Mouse (Mus musculus) intestine, postnatal 0 days (tissue): ENCODE measurements around the gene Arhgef19. TPM values are rescaled to one million over a fixed set of nuclear protein-coding genes. Genes with fewer than 3 reads are reported as not detected.

Experiments
- ATAC-seq: fragments of 200-750 bp; cut with Nextera tagmentation; 2 replicates; pipeline ENCODE4 v1.8.0; 2017; ENCODE audit warnings: mild to moderate bottlenecking, moderate TSS enrichment, moderate library complexity
- H3K27ac ChIP-seq: fragments of 300-500 bp; sonication (generic); 2 replicates; pipeline ENCODE4 v1.5.1; 2014; ENCODE audit warnings: mild to moderate bottlenecking, low read depth, low read length, moderate library complexity
- H3K27me3 ChIP-seq: fragments of 300-500 bp; sonication (generic); replicated peaks from 2 replicates; pipeline ENCODE4 v1.6.1; 2014; ENCODE audit warnings: low read length, mixed read lengths; ENCODE audit not compliant: control insufficient read depth, insufficient read depth
- H3K36me3 ChIP-seq: fragments of 300-500 bp; sonication (generic); 2 replicates; pipeline ENCODE4 v1.6.1; 2014; ENCODE audit warnings: mild to moderate bottlenecking, moderate library complexity; ENCODE audit not compliant: control insufficient read depth, insufficient read depth
- H3K4me1 ChIP-seq: fragments of 300-500 bp; sonication (generic); replicated peaks from 2 replicates; pipeline ENCODE4 v1.6.1; 2014; ENCODE audit warnings: antibody characterized with exemption, low read length, mixed read lengths; ENCODE audit not compliant: control insufficient read depth, insufficient read depth
- H3K4me2 ChIP-seq: fragments of 300-500 bp; sonication (generic); replicated peaks from 2 replicates; pipeline ENCODE4 v1.6.1; 2014; ENCODE audit warnings: low read depth, mild to moderate bottlenecking, moderate library complexity
- H3K4me3 ChIP-seq: fragments of 300-500 bp; sonication (generic); 2 replicates; pipeline ENCODE4 v1.5.1; 2014; ENCODE audit warnings: low read depth, low read length
- H3K9ac ChIP-seq: fragments of 300-500 bp; sonication (generic); 2 replicates; pipeline ENCODE4 v1.6.1; 2014; ENCODE audit warnings: mild to moderate bottlenecking, low read depth, low read length
- H3K9me3 ChIP-seq: fragments of 300-500 bp; sonication (generic); 2 replicates; pipeline ENCODE4 v1.6.1; 2016; ENCODE audit warnings: mixed run types; ENCODE audit not compliant: control insufficient read depth
- CTCF ChIP-seq: sonication (generic); IDR thresholded peaks from 2 replicates; pipeline ENCODE4 v1.5.1; 2016; ENCODE audit warnings: low read depth, mild to moderate bottlenecking, control low read depth, antibody characterized with exemption, moderate library complexity
- whole genome bisulfite sequencing: fragments of 180-500 bp; shearing (Covaris S2); extraction: QIAGEN DNeasy Blood & Tissue Kit; methylation state at CpG from one replicate; pipeline ENCODE4 v1.1.7; 2014; 5-methylcytosine and 5-hydroxymethylcytosine counted together
- polyA plus RNA-seq: library from polyadenylated mRNA; unstranded; fragments of >200 nt; fragmentation: Nextera tagmentation; extraction: Ambion mirVana; gene quantifications from 2 replicates; pipeline ENCODE4 v1.2.1, GENCODE M21; 2015

Arhgef19 gene
- polyA plus RNA-seq, 1 experiment from 2014 or later, result 4.5 TPM

GRCm38 (mm10) chr4:141246998-141247350, 7.7 kb downstream of the Arhgef19 start:
- Histone ChIP-seq H3K4me1 (peaks cover 3% of the 10 kb centered on the region; the same call in 1 of the 2 replicates), H3K4me2 (peak overlapping the region; percentile 75), H3K36me3 (peaks cover 13% of the 10 kb centered on the region; the same call in 1 of the 2 replicates), H3K9me3 (no peaks in the 10 kb centered on the region), H3K4me3 (peak overlapping the region; percentile 40; the same call in 1 of the 2 replicates), H3K9ac (no peak overlapping the region), H3K27me3 (no peaks in the 10 kb centered on the region), H3K27ac (no peak overlapping the region)
- no peak for ATAC-seq
- 0 out of 2 replicates have a peak, but pooled peaks have one; percentile 3 for TF ChIP-seq CTCF
- 36% methylated on average over 17 of the region's 17 CpGs for WGBS

GRCm38 (mm10) chr4:141247776-141248613, 8.7 kb downstream of the Arhgef19 start:
- peaks cover 18% of the 10 kb centered on the region; the same call in 1 of the 2 replicates for H3K36me3 ChIP-seq
- H3K4me1 ChIP-seq, result peaks cover 3% of the 10 kb centered on the region; the same call in 1 of the 2 replicates
- peak overlapping the region; percentile 40 for H3K4me3 ChIP-seq
- no peak for TF ChIP-seq CTCF
- 4% methylated on average over 58 of the region's 60 CpGs for WGBS
- H3K27me3 ChIP-seq, result no peaks in the 10 kb centered on the region
- H3K9ac ChIP-seq, result 0 out of 2 replicates have a peak overlapping the region, but pooled peaks have one; percentile 22
- H3K27ac ChIP-seq, result no peak overlapping the region
- no peaks in the 10 kb centered on the region for H3K9me3 ChIP-seq
- H3K4me2 ChIP-seq, result peak overlapping the region; percentile 75
- peak; percentile 52 for ATAC-seq

- no peaks in the 10 kb centered on the region for H3K9me3 ChIP-seq
- WGBS, result 26% methylated on average over 11 of the region's 11 CpGs
- peaks cover 18% of the 10 kb centered on the region; the same call in 1 of the 2 replicates for H3K36me3 ChIP-seq
- H3K27me3 ChIP-seq, result no peaks in the 10 kb centered on the region
- H3K27ac ChIP-seq, result no peak overlapping the region
- no peak overlapping the region for H3K4me3 ChIP-seq
- peak; percentile 34; the same call in 1 of the 2 replicates for ATAC-seq
- H3K4me2 ChIP-seq, result peak overlapping the region; percentile 75
- peaks cover 3% of the 10 kb centered on the region; the same call in 1 of the 2 replicates for H3K4me1 ChIP-seq
- TF ChIP-seq CTCF, result peak; percentile 35; the same call in 1 of the 2 replicates
- H3K9ac ChIP-seq, result no peak overlapping the region
Measured at GRCm38 (mm10) chr4:141248614-141248978, 9.3 kb downstream of the Arhgef19 start.

- H3K27ac ChIP-seq, result no peak overlapping the region
- H3K4me2 ChIP-seq, result no peak overlapping the region
- no peaks in the 10 kb centered on the region for H3K9me3 ChIP-seq
- peaks cover 3% of the 10 kb centered on the region; the same call in 1 of the 2 replicates for H3K4me1 ChIP-seq
- 86% methylated on average over 11 of the region's 11 CpGs for WGBS
- peaks cover 22% of the 10 kb centered on the region; the same call in 1 of the 2 replicates for H3K36me3 ChIP-seq
- no peaks in the 10 kb centered on the region for H3K27me3 ChIP-seq
- no peak overlapping the region for H3K4me3 ChIP-seq
- H3K9ac ChIP-seq, result no peak overlapping the region
- no peak for ATAC-seq
- TF ChIP-seq CTCF, result no peak
Measured at GRCm38 (mm10) chr4:141249383-141249782, 10.1 kb downstream of the Arhgef19 start.

GRCm38 (mm10) chr4:141251071-141251470, 11.8 kb downstream of the Arhgef19 start:
- no peak for ATAC-seq
- Histone ChIP-seq H3K27me3 (no peaks in the 10 kb centered on the region), H3K36me3 (peaks cover 27% of the 10 kb centered on the region; the same call in 1 of the 2 replicates), H3K4me3 (no peak overlapping the region), H3K4me2 (no peak overlapping the region), H3K4me1 (peaks cover 3% of the 10 kb centered on the region; the same call in 1 of the 2 replicates), H3K9me3 (no peaks in the 10 kb centered on the region), H3K9ac (no peak overlapping the region), H3K27ac (no peak overlapping the region)
- no peak for TF ChIP-seq CTCF
- 87% methylated on average over 8 of the region's 8 CpGs for WGBS

GRCm38 (mm10) chr4:141252641-141253040, 13.3 kb downstream of the Arhgef19 start:
- TF ChIP-seq CTCF, result peak; percentile 45
- no peak for ATAC-seq
- H3K27me3 ChIP-seq, result no peaks in the 10 kb centered on the region
- H3K4me1 ChIP-seq, result no peaks in the 10 kb centered on the region
- H3K27ac ChIP-seq, result no peak overlapping the region
- WGBS, result 78% methylated on average over 2 of the region's 2 CpGs
- H3K9me3 ChIP-seq, result no peaks in the 10 kb centered on the region
- H3K9ac ChIP-seq, result no peak overlapping the region
- H3K4me3 ChIP-seq, result no peak overlapping the region
- no peak overlapping the region for H3K4me2 ChIP-seq
- peaks cover 34% of the 10 kb centered on the region; the same call in 1 of the 2 replicates for H3K36me3 ChIP-seq
